Comparison of ENCODE assay signal across 8 mouse cellular contexts in the genomic region with DNA sequence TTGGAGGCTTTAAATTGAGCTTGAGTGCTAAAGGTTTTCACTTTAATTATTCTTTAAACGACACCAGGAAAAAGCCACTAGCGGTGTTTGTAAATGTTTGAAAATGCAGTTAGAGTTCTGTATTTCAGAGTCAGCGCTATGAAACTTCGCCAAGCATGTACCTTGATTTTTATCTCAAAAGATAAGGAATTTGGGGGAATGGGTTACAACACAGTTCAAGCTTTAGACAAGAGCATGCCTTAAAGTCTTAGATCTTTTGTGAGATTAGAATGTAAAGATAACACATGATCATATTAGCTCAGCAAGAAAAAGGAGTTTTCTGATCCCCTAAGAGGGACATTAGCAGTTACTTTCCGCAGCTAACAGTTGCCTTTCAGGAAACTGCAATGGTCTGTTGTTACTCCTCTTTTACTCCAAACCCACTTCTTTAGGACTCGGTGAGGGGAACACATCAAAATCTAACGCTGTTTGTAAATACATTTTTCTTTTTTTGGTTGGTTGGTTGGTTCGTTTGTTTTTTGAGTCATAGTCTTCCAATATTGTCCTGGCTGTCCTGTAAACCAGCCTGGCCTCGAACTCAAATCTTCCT. TPM values are rescaled to one million over a fixed set of nuclear protein-coding genes. Genes with fewer than 3 reads are reported as not detected.
DNase-seq lines count a peak whose midpoint lies in the region; ATAC-seq and TF ChIP-seq lines count a peak whose summit lies in the region.

No protein-coding gene starts in this region.

- no peak for TF ChIP-seq CTCF in intestine, postnatal 0 days (IDR thresholded peaks at IDR 0.05; ENCODE audit: low read depth)

- 16% methylated on average over 9 of the region's 9 CpGs for WGBS in lung, embryonic 15.5 days
- 22% methylated on average over 9 of the region's 9 CpGs for WGBS in embryonic facial prominence, embryonic 15.5 days
- 19% methylated on average over 9 of the region's 9 CpGs for WGBS in intestine, postnatal 0 days
- 25% methylated on average over 9 of the region's 9 CpGs for WGBS in neural tube, embryonic 15.5 days

- H3K9me3 ChIP-seq in lung, embryonic 15.5 days: no peaks in the 10 kb centered on the region
- H3K9me3 ChIP-seq in embryonic facial prominence, embryonic 15.5 days (replicated peaks): 0 out of 2 replicates have a peak, but pooled peaks cover 5% of the 10 kb centered on the region
- H3K9me3 ChIP-seq in intestine, postnatal 0 days (ENCODE audit: control insufficient read depth): no peaks in the 10 kb centered on the region
- 0 out of 2 replicates have a peak, but pooled peaks cover 4% of the 10 kb centered on the region for H3K9me3 ChIP-seq in neural tube, embryonic 15.5 days (replicated peaks)

- peaks cover 15% of the 10 kb centered on the region; the same call in 1 of the 2 replicates for H3K4me1 ChIP-seq in lung, embryonic 15.5 days
- H3K4me1 ChIP-seq in embryonic facial prominence, embryonic 15.5 days: peaks cover 15% of the 10 kb centered on the region
- H3K4me1 ChIP-seq in intestine, postnatal 0 days (replicated peaks; ENCODE audit: control insufficient read depth, insufficient read depth, low read length): 0 out of 2 replicates have a peak, but pooled peaks cover 8% of the 10 kb centered on the region
- H3K4me1 ChIP-seq in neural tube, embryonic 15.5 days: peaks cover 20% of the 10 kb centered on the region

- H3K4me2 ChIP-seq in lung, embryonic 15.5 days: peak overlapping the region; percentile 56
- H3K4me2 ChIP-seq in embryonic facial prominence, embryonic 15.5 days (replicated peaks): peak overlapping the region; percentile 55
- peak overlapping the region; percentile 68 for H3K4me2 ChIP-seq in intestine, postnatal 0 days (replicated peaks; ENCODE audit: low read depth)
- peak overlapping the region; percentile 61 for H3K4me2 ChIP-seq in neural tube, embryonic 15.5 days

- no peak for DNase-seq in lung, postnatal 14 days
- DNase-seq in c-Kit-positive CD71-positive TER-119-positive erythroid progenitor cells, embryonic 14.5 days (ENCODE audit: low spot score): no peak
- no peak for DNase-seq in left cerebral cortex, adult 9 months (ENCODE audit: low spot score in 2 of 2)
- DNase-seq in adrenal gland, adult 18-20 months (ENCODE audit: low spot score in 2 of 2): no peak

- peaks cover 6% of the 10 kb centered on the region for H3K36me3 ChIP-seq in lung, embryonic 15.5 days
- H3K36me3 ChIP-seq in embryonic facial prominence, embryonic 15.5 days: peaks cover 9% of the 10 kb centered on the region
- no peaks in the 10 kb centered on the region; the same call in 1 of the 2 replicates for H3K36me3 ChIP-seq in intestine, postnatal 0 days (ENCODE audit: control insufficient read depth, insufficient read depth)
- H3K36me3 ChIP-seq in neural tube, embryonic 15.5 days: no peaks in the 10 kb centered on the region; the same call in 1 of the 2 replicates

- H3K4me3 ChIP-seq in lung, embryonic 15.5 days: peak overlapping the region; percentile 98
- peak overlapping the region; percentile 95 for H3K4me3 ChIP-seq in embryonic facial prominence, embryonic 15.5 days (replicated peaks)
- peak overlapping the region; percentile 99 for H3K4me3 ChIP-seq in intestine, postnatal 0 days (ENCODE audit: low read depth, low read length)
- H3K4me3 ChIP-seq in neural tube, embryonic 15.5 days (replicated peaks): peak overlapping the region; percentile 74

- no peak for ATAC-seq in lung, embryonic 15.5 days (ENCODE audit: borderline replicate concordance, extremely low read depth, low FRiP score, low TSS enrichment)
- no peak for ATAC-seq in embryonic facial prominence, embryonic 15.5 days (ENCODE audit: insufficient number of reproducible peaks, low FRiP score, low TSS enrichment, low read depth)
- ATAC-seq in intestine, postnatal 0 days: no peak
- ATAC-seq in neural tube, embryonic 15.5 days (ENCODE audit: low FRiP score): no peak

- H3K9ac ChIP-seq in lung, embryonic 15.5 days: peak overlapping the region; percentile 29
- H3K9ac ChIP-seq in embryonic facial prominence, embryonic 15.5 days: peak overlapping the region; percentile 96
- H3K9ac ChIP-seq in intestine, postnatal 0 days (ENCODE audit: low read depth, low read length): peak overlapping the region; percentile 96; the same call in 1 of the 2 replicates
- peak overlapping the region; percentile 95 for H3K9ac ChIP-seq in neural tube, embryonic 15.5 days (replicated peaks)

- H3K27me3 ChIP-seq in lung, embryonic 15.5 days: no peaks in the 10 kb centered on the region
- no peaks in the 10 kb centered on the region for H3K27me3 ChIP-seq in embryonic facial prominence, embryonic 15.5 days
- no peaks in the 10 kb centered on the region for H3K27me3 ChIP-seq in intestine, postnatal 0 days (replicated peaks; ENCODE audit: control insufficient read depth, insufficient read depth, low read length)
- H3K27me3 ChIP-seq in neural tube, embryonic 15.5 days (replicated peaks): no peaks in the 10 kb centered on the region

- H3K27ac ChIP-seq in lung, embryonic 15.5 days: peak overlapping the region; percentile 99
- peak overlapping the region; percentile 99; the same call in 1 of the 2 replicates for H3K27ac ChIP-seq in embryonic facial prominence, embryonic 15.5 days (replicated peaks)
- H3K27ac ChIP-seq in intestine, postnatal 0 days (ENCODE audit: low read depth, low read length): peak overlapping the region; percentile 98
- H3K27ac ChIP-seq in neural tube, embryonic 15.5 days (replicated peaks): peak overlapping the region; percentile 99

RNA-seq across cellular contexts. Expression of gene Rsbn1l, which starts 3.8 kb away (rescaled TPM):
- polyA plus RNA-seq in lung, embryonic 15.5 days (2015; fragmentation: Nextera tagmentation; extraction: Ambion mirVana): 4.5 and 4.9 TPM in 2 replicates
- 4.8 and 6.0 TPM in 2 replicates for polyA plus RNA-seq in embryonic facial prominence, embryonic 15.5 days (2015; fragmentation: Nextera tagmentation; extraction: Ambion mirVana)
- polyA plus RNA-seq in intestine, postnatal 0 days (2015; fragmentation: Nextera tagmentation; extraction: Ambion mirVana): 3.7 and 4.3 TPM in 2 replicates
- 4.4 and 4.9 TPM in 2 replicates for polyA plus RNA-seq in neural tube, embryonic 15.5 days (2015; fragmentation: Nextera tagmentation; extraction: Ambion mirVana)
- 10 to 100 TPM; 11.9 to 13.4 TPM for total RNA-seq in adrenal gland, adult 18-20 months (2021)

Comparison
In these comparisons a context has a peak if more than half of its experiments do, and no peak if none do; other contexts are left out.
1. H3K9ac ChIP-seq: peak in every context shown above with its lines; median percentile 96 in embryonic facial prominence, embryonic 15.5 days; 96 in intestine, postnatal 0 days; 95 in neural tube, embryonic 15.5 days; 29 in lung, embryonic 15.5 days.